Mouse (Mus musculus) left cerebral cortex, postnatal 14 days (tissue): ENCODE data around the gene Macrod1. TPM values are rescaled to one million over a fixed set of nuclear protein-coding genes. Genes with fewer than 3 reads are reported as not detected.

Experiments used
- DNase-seq, 2 experiments: peaks; one replicate each; pipeline ENCODE4 v3.0.0; 2021 to 2022; ENCODE audit warnings: low spot score in 2 of 2, mixed read lengths in 1 of 2
- intact Hi-C: fragments of 180-260 bp; cut with DNase I; formaldehyde crosslinking; loops from one replicate; pipeline ENCODE4 v1.15.1; 2025
- total RNA-seq, 2 experiments: library from RNA; stranded (reverse); gene quantifications; 2 replicates each; pipeline ENCODE4 v1.2.3; 2021

Macrod1 gene
- total RNA-seq, 2 experiments from 2014 or later: 8.4 to 11.3 TPM

DNA sequence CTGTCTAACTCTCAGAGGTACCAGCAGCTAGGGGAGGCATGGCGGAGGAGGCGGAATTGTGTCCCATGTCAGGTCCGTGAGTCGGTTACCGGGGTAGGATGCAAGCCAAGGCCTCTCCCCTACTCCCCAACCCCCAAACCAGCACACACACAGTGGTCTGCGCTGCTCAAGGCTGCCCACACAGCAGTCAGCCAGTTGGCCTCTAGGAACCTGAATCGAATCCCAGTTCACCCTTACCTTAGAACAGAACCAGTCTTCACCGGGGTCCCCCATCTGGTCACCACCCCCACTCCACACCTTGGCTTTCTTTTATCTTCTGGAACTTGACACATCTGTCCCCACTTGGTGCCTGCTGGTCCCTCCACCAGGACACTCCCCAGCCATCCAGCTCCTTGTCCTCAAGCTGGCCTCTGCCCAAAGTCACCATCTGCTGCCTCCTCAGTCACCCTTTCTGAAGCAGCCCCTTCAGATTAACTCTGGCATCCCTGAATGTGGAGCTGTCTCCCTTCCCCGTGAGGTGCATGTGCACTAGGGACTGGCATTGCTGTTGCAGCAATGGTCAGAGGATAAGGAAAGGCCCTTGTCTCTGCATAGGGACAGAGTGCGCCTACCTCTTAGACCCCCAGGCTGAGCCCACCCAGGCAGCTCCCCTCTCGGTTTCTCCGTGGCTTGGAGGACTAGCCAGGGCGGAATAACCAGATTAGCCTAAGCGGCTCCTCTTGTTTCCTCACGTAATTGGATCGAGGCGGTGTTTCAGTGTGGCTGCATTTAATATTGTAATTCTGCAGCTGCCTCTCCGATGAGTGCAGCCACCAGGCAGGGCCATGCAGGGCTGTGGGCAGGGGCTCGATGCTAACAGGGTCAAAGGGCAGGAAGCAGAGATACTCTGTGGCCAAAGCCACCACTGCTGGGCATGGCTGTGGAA lies 72.2 kb downstream of the Macrod1 start:
- no peak for DNase-seq
- intact Hi-C loops: no loop called here

DNA sequence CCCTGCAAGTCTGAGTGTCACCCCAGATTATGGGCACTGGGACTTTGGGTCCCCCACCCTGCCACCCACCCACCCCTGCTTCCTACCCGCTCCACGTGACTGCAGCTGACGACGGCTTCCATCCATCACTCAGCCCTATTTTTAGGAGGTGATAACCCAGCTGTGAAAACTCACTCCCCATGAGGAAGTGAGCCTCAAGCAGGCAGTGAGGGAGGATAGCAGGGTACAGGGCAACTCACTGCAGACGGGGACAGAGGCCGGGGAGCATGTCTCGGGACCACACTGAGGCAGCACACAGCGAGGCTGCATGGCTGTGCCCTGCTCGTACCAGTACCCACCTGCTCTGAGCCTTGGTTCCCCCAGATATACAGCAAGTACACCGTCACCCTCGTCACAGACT lies 73.7 kb downstream of the Macrod1 start:
- no peak for DNase-seq
- intact Hi-C loops: no loop called here

DNA sequence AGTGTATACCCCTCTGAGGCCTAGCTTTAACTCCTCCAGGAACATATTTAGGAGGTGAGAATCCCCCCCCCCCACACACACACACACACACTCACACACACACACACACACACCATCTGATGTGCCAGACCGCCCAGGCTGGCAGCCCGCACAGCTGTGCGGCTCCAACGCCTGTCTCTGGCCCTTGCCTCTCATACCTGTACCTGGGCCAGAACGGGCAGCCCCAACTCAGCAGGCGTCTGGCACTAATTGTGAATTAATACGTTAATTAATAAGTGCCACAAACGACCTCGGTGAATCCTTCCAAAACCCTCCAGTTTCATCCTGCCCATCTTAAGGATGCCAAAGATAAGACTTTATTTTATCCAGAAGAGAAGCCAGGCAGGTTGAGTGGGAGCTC lies 76.8 kb downstream of the Macrod1 start:
- DNase-seq: no peak
- intact Hi-C loops: no loop called here

DNA sequence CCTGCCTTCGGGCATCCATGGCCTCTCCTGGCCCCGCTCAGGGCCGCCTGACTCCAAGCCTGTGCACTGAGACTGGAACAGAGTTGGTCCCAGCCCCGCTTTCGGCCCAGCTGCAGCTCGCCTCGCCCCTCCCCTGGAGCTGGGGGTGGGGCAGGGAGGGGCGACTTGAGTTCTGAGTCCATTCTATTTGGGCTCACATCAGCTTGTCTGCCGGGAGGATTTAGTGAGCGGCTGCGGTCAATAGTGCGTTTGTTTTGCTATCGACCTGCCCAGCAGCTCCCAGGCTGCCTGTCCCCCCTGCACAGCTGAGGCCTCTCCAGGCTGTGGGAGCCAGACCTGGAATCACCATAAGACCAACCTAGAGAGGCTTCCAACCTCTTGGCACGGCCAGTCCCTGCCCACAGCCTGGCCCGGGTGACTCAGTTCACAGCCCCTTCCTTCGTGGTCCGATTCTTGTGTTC lies 78.1 kb downstream of the Macrod1 start:
- no peak for DNase-seq
- intact Hi-C loops: no loop called here

DNA sequence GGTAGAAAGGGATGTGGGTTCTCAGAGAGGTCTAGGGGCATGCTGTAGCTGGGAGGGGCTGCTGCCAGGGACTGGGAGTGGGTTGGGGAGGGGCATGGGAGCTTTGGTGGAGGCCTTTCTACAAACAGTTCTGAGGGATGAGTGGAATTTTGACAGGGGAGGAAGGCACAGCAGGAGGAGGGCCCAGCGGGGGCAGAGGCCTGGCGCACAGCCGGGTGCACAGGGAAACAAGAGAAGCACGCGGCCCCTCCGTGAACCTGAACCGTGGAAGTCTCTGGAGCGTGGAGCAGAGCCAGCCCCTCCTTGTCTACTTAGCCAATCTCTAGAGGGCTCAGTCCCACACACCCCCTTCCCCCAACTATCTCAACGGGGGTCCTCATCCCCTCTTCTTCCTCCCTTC lies 78.9 kb downstream of the Macrod1 start:
- intact Hi-C loops: no loop called here
- DNase-seq: no peak

DNA sequence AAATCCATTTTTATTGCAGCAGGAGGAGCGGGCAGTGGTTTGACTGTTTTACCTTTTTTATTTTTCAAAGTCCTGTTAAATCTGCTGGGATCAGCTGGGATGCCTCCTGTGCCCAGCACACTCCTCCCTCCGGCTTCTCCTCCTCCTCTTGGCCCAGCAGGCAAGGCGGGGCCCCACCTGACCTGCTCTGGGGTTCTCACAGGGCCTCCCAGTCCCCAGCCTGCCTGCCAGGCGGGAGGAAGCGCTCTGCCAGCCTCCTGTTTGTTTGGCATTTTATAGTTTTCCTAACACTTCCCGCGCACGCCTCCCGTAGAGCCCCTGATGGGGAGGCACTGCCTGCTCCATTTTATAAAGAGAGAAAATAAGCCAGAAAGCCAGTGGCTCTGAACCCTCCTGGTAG lies 79.4 kb downstream of the Macrod1 start:
- intact Hi-C loops: no loop called here
- no peak for DNase-seq

DNA sequence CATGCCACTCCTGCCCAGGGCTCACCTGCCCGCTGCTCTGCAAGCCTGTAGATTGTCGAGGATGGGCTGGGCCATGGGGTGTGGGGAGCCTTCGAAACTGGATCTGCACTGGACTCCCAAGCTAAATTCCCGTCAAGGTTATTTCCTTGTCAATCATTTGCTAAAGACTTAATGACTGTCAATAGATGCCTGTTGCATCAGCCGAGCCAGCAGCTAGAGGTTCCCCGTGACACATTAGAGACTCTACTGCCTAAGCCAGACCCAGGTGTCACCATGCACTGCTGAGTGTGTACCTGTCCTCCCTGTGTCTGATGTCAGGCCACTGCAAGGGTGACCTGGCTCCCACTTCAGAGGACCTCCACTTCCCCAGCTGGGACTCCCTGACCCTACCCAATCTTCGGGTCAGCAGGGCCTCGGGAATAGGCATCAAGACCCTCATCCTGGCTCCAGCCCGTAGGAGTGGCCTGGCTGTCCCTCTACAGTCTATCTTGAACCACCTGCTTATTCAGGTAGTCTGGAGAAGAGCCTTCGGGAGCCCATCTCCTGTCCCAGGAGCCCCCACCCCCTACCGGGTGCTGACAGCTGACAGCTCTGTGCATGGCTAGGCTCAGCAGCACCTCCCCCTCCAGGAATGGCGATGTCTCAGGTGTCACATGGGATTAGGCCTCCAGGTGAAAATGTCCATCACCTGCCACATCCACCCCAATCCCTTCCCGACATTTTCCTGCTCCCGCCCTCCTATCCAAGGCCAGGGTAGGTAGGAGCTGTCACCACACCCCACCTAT lies 80.3 kb downstream of the Macrod1 start:
- no peak for DNase-seq
- intact Hi-C loops: no loop called here

DNA sequence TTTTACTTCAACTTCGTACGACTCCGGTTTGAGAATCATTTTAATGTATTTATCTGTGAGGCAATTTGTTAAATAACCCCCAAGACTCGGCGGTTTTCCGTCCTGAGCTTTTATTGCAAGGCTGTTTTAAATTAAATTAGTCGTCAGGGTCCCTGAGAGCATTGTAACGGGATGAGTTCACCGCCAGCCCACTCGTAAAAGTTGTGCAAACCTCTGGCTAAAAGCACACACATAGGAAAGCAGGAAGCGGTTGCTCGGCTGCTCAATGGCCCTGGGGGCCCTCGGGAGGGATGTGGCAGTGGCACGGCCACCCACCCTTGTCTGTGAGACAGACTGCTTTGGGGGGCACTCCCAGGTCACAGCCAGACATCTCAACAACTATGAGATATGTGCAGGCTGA lies 81.7 kb downstream of the Macrod1 start:
- DNase-seq: no peak
- intact Hi-C loops: no loop called here

DNA sequence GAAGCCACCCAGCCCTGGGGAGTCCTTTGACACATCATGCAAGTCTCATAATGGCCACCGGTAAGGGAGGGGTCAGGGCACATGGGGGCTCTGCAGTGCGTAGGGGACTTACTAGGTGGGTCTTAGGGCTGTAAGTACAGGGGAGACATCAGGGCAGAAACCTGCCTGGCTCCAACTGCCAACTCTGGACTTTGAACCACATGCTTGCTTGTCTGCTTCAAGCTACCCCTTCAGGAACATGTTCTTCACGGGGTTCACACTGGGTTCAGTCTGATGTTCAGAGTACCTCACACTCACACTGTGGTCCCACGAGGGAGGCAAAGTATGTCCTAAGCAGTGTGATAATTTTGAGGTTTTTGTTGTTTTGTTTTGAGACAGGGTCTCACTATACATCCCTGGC lies 82.7 kb downstream of the Macrod1 start:
- no peak for DNase-seq
- intact Hi-C loops: no loop called here

DNA sequence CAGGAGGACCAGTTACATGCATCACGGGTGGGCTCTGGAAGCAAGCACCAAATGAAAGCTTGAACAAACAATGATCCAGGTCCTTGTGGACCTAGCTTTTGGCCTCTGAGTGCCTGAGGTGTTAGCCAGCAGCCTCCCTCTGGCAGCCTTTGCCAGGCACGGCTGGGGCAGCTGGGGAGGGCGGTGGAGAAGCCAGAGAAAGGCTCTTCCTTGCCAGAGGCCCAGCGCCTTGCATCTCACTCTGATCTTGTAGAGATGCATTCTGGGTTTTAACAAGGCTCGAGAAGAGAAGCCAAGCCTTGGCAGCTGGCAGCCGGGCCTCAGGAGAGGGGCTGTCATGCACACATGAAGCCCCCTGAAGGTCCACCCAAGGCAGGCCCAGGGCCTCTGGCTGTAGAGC lies 83.8 kb downstream of the Macrod1 start:
- intact Hi-C loops: no loop called here
- DNase-seq: no peak

DNA sequence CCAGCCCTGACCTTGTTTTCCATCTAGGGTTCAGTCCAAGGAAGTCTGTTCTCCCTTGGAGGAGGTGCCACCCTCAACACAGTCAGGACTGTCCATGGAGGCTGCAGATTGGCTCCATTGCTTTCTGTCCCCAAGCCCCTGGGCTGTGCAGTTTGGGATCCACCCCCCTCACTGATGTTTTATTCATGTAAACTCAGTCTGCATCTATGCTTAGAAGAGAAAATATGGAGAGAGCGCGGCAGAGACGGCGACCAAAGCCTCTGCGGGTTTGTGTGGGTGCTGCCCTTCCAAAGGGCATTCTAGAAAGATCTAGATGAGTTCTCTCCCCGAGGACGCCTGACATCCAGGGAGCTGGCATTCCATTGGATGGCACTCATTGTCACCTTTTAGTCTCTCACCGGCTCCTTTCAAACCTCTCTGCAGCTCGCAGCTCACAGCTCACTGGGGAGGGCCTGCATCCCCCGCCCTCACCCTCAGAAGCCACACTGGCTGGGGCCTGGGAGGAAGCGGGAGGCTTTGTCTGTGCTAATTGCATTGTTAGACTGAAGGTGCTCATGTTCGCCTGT lies 84.3 kb downstream of the Macrod1 start:
- intact Hi-C loops: no loop called here
- peak; percentile 44 to 53 for DNase-seq

DNA sequence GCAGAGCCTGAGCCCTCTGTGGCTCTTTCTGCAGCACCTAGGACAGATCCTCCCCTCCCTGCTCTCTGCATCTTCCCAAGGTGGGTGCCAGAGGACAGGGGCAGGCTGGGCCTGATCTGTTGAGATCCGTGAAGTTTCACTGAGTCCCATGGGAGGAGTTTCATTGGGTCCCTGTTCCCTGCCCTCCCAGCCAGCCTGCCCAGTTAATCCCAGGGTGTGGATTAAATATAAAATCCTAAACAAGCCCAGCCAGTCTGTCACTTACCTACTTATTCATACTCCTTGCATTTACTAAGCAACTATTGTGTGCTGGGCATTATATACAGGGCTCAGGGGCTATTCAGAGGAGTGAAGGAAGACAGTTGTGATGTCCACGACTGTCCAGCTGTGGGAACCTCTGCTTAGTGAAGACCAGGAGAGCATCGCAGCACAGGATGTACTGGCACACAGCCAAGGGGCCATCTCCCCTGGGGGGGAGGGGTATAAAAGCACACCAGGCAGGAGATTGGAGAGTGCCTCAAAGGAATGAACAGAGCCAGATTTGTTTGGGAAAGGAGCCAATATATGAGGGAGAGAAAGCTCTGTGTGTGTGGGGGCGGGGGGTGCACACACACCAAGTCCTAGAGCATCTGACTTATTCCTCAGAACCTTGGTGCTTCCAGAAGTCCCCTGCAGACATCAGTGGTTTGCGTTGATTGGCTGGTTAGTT lies 85.8 kb downstream of the Macrod1 start:
- DNase-seq: peak in 1 of 2 experiments; percentile 62
- intact Hi-C loops: no loop called here

DNA sequence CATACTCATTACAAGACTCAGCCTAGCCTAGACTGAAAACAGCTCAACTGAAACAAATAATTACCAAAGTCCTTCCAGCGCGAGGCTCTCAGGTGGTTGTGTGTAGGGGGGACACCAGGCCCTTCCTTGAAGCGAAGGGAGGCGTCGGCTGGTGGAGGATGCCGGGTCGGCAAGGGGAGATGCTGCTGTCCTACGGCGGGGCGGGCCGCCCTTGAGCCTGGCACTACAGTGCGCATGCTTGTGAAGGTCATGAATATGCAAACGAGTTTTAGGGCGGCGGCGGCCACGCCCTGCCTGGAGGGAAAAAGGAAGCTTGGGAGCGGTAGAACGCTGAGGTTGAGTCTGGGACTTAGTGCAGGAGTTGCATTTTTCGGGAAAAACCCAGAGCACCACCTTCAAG lies 87.2 kb downstream of the Macrod1 start:
- peak; percentile 44 to 76 for DNase-seq
- intact Hi-C loops: no loop called here

DNA sequence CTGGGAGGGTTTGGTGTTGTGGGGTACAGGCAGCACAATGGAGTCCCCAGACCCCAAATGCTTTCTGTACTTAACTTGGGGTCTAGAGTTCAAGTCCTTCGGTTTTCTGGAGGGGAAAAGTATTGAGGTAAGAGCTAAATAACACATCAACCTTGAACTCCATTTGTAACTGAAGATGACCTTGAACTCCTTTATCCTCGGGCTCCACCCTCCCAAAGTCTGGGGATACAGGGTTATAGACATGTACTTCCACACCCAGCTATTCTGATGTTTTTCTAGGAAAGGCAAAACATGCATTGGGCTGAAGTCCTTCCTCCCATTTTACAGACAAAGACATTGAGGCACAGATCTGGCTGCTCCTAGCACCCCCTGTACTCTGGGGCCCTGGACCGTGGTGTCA lies 87.8 kb downstream of the Macrod1 start:
- no peak for DNase-seq
- intact Hi-C loops: no loop called here

DNA sequence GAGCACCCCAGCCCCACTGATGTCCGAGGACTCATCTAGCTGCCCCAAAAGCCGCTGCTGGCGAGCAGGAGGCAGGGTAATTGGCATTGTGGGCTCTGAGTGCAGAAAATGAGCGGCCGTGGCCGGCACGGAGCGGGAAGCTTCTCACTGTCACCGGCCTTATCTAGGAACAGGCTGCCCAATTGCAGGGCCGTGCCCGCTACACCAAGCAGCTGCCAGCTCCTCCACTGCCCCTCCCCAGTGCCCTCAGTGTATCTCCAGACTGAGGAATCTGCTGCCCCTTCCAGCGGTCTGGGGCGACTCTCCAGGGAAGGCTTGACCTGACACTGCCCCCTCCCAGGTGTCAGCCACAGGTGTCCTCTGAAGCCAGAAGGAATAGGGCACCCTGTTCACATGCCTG lies 89.8 kb downstream of the Macrod1 start:
- no peak for DNase-seq
- intact Hi-C loops: no loop called here

DNA sequence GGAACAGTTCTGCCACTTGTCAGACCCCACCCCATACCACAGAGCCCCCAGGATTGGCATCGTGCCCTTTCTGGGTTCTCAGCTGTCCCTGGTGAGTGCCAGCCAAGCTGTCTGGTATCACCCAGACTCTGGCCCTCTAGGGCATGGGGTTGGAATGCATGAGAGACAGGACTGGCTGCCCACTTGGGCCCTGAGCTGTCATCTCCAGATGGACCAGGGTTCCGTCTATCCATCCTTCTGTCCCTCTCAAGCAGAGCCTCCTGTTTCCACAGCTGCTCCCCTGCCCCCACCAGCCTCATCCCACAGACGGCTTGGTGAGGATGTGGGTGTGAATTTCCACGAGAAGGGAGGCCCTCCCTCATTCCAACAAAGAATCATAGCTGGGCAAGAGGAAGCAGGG lies 91.5 kb downstream of the Macrod1 start:
- intact Hi-C loops: no loop called here
- DNase-seq: peak; percentile 56 to 61

DNA sequence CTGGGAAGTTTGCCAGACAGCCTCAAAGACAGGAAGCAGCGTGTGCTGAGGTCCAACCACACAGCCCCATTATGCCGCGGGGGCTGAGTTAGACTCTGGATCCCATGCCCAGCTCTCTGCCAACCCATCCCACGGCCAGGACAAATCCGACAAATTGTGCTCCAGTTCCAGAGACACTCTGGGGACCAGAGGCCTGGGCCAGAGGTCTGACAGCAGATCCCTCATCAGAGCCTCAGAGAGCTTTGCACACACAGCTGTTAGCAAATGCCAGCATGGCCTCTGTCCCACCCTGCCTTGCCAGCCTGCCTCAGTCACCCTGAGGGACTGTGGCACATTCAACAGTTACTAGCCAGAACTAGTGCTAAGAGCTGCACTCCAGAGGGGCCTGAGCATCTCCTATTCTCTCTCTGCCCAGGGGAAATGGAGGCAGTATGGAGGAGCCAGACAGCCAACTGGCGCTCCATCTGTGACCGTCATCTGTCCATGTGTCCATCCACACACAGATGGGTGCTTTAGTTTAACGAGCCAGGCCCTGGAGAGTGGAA lies 92.0 kb downstream of the Macrod1 start:
- peak in 1 of 2 experiments; percentile 58 for DNase-seq
- intact Hi-C loops: no loop called here

DNA sequence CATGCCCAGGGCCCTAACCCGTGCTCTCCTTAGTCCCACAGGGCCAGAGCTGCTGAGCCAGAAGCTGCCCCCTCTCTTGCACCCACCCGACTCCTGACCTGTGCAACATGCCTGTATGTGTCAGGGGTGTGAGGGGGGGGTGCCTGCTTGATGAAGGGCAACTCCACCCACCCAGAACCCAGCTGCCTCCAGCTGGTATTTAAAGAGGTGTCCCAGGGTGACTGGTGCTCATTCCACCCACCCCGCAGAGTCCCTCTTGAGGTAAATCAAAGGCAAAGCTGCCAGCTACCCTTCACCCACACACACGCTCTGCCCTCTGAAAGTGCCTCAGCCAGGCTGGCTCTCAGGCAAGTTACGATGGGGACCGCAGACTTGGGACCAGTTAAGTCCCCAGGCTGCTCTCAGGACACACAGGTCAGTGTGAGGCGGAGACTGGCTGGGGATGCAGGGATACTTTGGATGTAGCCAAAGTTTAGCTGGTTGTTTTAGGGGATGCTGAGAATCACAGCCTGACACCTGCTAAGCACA lies 92.6 kb downstream of the Macrod1 start:
- intact Hi-C loops: no loop called here
- DNase-seq: no peak

DNA sequence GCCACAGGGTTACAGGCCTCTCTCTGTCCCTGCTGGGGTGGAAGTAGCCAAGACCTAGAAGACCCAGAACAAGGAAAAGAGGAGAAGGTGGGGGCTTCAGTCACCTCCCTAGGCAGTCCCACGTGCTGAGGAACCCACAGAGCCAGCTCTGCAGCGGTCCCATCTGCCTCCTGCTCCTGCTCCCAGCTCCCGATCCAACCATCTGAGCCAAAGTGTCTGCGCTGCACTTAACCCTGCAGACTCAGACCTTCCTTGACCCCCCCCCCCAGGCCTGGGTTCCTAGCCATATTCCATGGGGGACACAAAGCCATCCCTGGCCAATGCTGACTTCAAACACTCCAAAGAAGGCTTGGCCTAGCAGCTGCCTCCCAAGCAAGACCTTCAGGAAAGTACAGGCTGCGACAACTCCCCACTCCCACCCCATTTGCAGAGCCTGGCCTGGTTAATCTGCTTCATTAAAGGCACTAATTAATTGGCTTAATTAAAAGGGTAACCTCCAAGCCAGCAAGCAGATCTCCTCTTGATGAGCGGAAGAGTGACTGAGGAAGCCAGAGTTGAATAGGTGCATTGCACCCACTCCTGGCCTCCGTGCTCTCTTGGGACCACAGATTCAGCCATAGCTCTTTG lies 94.8 kb downstream of the Macrod1 start:
- intact Hi-C loops: no loop called here
- no peak for DNase-seq
